Mouse (Mus musculus): ENCODE measurements at regions not wholly inside any gene's neighbourhood (a gene's known extent, or its start where the extent isn't known, plus 50 kb on each side); places are given as distances from the start of the nearest gene placed in this dataset.
A peak's percentile ranks its signal among the peaks of the same experiment; 100 is the strongest.

DNA sequence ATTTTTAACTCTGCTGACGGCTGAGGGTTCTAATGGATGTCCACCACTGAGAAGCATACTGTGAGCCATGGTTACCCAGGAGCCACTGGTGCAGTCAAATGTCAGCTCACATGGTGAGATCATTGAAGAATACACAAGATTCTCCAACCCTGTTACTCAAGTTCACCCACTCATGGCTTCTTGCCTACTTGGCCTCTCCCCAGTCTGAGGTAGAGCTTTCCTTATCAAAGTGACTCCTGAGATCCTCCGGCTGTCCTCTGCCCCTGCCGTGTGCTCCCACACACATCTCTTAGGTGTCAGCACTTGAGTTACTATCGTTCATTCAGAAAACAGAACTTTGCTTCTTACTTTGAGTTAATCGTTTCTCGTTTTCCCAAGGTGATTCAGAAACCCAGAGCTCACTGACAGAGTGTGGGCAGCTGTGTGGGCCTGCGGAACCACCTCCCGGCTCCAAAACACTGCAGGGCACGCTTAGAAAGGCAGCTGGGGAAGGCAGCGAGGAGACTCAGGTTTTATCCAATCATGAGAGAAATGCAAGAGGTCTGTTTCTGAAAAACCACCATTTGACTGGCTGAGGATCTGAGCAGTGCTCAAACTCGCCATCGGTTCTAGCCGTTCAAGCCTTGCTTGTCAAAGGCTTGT is 177.8 kb downstream of the Cand1 start:
- Histone ChIP-seq H3K36me3 (ENCODE audit: control insufficient read depth in 1 of 2, insufficient read depth in 2 of 2, low read length in 2 of 2) (peaks cover 0 to 39% of the 10 kb centered on the region in 2 experiments; a peak in 2 of 4 replicates), H3K9me3 (replicated peaks; ENCODE audit: insufficient read depth, low read length) (no peaks in the 10 kb centered on the region), H3K4me3 (ENCODE audit: control insufficient read depth in 1 of 2, insufficient read depth in 1 of 2, low read depth in 2 of 2, low read length in 2 of 2) (peak overlapping the region in 1 of 2 experiments; percentile 8; a peak in 1 of 4 replicates), H3K9ac (ENCODE audit: control insufficient read depth, low read depth, low read length, poor library complexity, severe bottlenecking) (peak overlapping the region; percentile 40), H3K4me1 (ENCODE audit: control insufficient read depth in 1 of 2, insufficient read depth in 2 of 2, low read length in 2 of 2) (peaks cover 0 to 50% of the 10 kb centered on the region in 2 experiments), H3K79me2 (ENCODE audit: control insufficient read depth, insufficient read depth, low read length, poor library complexity) (no peaks in the 10 kb centered on the region), H3K27me3 (ENCODE audit: control insufficient read depth in 1 of 2, insufficient read depth in 2 of 2, low read length in 2 of 2) (no peaks in the 10 kb centered on the region), H3K27ac (ENCODE audit: control insufficient read depth, low read depth, low read length) (peak overlapping the region; percentile 85)
- TF ChIP-seq E2F4 (IDR thresholded peaks at IDR 0.05; ENCODE audit: borderline replicate concordance, low read depth, low read length): no peak
- TF ChIP-seq NELFE (IDR thresholded peaks at IDR 0.05; ENCODE audit: low read depth, low read length): no peak
- peak; percentile 8; the same call in 1 of the 2 replicates for TF ChIP-seq RCOR1 (IDR thresholded peaks at IDR 0.05; ENCODE audit: low read depth, low read length)
- no peak for TF ChIP-seq MXI1 (IDR thresholded peaks at IDR 0.05; ENCODE audit: low read depth, low read length)
- peak; percentile 60 to 67; a peak in 3 of 4 replicates for TF ChIP-seq EP300 (IDR thresholded peaks at IDR 0.05; ENCODE audit: low read depth in 1 of 2, low read length in 2 of 2)
- 0 out of 2 replicates have a peak, but pooled peaks have one; percentile 13 for TF ChIP-seq TCF12 (IDR thresholded peaks at IDR 0.05; ENCODE audit: low read depth, low read length)
- 0 out of 2 replicates have a peak, but pooled peaks have one; percentile 23 for TF ChIP-seq SIN3A (IDR thresholded peaks at IDR 0.05; ENCODE audit: low read length)
- 0 out of 2 replicates have a peak, but pooled peaks have one; percentile 18 for TF ChIP-seq MYC (IDR thresholded peaks at IDR 0.05; ENCODE audit: low read depth, low read length)
- TF ChIP-seq ETS1 (IDR thresholded peaks at IDR 0.05; ENCODE audit: low read depth, low read length): peak; percentile 60; the same call in 1 of the 2 replicates
- peak; percentile 74 for DNase-seq (ENCODE audit: low read depth, low spot score)

DNA sequence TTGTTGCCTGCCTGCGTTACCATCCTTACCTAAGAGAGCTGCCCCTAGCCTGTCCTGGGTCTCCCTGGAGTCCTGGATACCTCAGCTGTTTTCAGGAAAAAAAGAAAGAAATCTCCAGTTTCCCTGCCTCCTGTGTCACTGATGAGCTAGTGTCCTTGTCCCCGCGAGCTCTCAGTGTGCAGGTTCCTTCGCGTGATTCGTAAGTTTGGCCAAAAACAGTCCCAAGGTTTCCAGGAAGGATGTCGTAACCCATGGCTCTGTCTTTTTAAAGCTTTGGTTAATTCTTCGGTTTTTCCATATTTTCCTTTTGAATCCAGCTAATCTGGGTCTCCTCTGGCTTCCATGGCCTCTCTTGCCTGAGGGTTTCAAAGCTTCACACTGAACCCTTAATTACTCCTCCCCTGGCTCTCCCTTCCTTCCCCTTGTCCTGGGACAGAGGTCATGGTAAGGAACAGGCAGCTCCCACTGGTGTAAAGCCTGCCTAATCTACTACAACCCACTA is 178.5 kb downstream of the Cand1 start:
- no peaks in the 10 kb centered on the region for H3K79me2 ChIP-seq (ENCODE audit: control insufficient read depth, insufficient read depth, low read length, poor library complexity)
- peaks cover 0 to 50% of the 10 kb centered on the region in 2 experiments for H3K4me1 ChIP-seq (ENCODE audit: control insufficient read depth in 1 of 2, insufficient read depth in 2 of 2, low read length in 2 of 2)
- no peak for DNase-seq (ENCODE audit: low read depth, low spot score)
- peaks cover 0 to 39% of the 10 kb centered on the region in 2 experiments; a peak in 2 of 4 replicates for H3K36me3 ChIP-seq (ENCODE audit: control insufficient read depth in 1 of 2, insufficient read depth in 2 of 2, low read length in 2 of 2)
- H3K9me3 ChIP-seq (replicated peaks; ENCODE audit: insufficient read depth, low read length): no peaks in the 10 kb centered on the region
- peak overlapping the region; percentile 85 for H3K27ac ChIP-seq (ENCODE audit: control insufficient read depth, low read depth, low read length)
- no peak overlapping the region for H3K4me3 ChIP-seq (ENCODE audit: control insufficient read depth in 1 of 2, insufficient read depth in 1 of 2, low read depth in 2 of 2, low read length in 2 of 2)
- TF ChIP-seq USF2 (IDR thresholded peaks at IDR 0.05; ENCODE audit: borderline replicate concordance in 1 of 2, insufficient read depth in 1 of 2, low read depth in 1 of 2, low read length in 2 of 2) (no peak), MAZ (IDR thresholded peaks at IDR 0.05; ENCODE audit: low read depth, low read length) (no peak), NELFE (IDR thresholded peaks at IDR 0.05; ENCODE audit: low read depth, low read length) (no peak), GABPA (IDR thresholded peaks at IDR 0.05; ENCODE audit: low read depth, low read length) (no peak)
- no peak overlapping the region; the same call in 1 of the 2 replicates for H3K9ac ChIP-seq (ENCODE audit: control insufficient read depth, low read depth, low read length, poor library complexity, severe bottlenecking)
- H3K27me3 ChIP-seq (ENCODE audit: control insufficient read depth in 1 of 2, insufficient read depth in 2 of 2, low read length in 2 of 2): no peaks in the 10 kb centered on the region
